Mouse (Mus musculus): Measurements from ENCODE around the gene Rfx2.

Rfx2 gene

GRCm38 (mm10) chr17:56831111-56831816, 451 bp upstream of the Rfx2 start:
- peak; percentile 98 to 100 for DNase-seq

- peak in 1 of 2 experiments; percentile 25 for DNase-seq
Observed at GRCm38 (mm10) chr17:56829795-56830194, 1.0 kb downstream of the Rfx2 start.

DNA sequence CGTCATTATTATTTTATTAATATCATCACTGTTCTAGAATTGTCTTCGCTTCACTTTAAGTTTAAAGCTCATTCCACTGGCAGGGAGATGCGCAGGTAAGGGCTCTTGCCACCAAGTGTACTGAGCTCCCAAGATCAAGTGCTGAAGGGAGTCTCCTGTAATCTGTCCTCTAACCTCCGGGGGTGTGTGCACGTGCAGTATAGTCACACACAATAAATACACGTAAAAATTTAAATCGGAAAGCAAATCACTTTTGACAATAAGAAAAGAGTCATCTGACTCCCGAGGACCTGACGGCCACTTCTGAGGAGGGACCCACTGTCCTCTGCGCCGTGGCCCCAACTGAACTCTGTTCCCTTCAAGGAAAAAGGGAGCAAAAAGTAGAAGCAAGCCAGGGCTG, 1.6 kb downstream of the Rfx2 start:
- no peak for DNase-seq

- DNase-seq, result no peak
Observed at GRCm38 (mm10) chr17:56826718-56827117, 4.1 kb downstream of the Rfx2 start.

DNA sequence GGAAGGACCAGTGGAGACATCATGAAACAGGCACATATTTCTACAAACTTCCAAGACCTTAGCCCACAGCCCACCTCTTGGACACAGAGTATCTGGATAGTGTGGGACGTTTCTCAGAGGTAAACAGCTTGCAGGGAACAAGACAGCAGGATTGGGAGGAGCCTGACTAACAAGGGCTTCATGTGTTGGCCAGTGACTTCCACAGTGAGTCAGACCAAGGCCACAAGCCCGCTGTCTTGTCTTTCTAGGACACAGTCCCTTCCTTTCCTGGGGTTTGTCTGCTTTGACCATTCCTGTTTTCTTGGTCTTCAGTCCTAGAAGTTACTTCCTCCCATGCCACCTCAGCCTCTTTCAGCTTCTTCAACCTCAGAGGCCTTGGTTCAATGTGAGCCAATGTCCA, 7.5 kb downstream of the Rfx2 start:
- no peak for DNase-seq

GRCm38 (mm10) chr17:56822380-56822779, 8.4 kb downstream of the Rfx2 start:
- DNase-seq, result no peak

- no peak for DNase-seq
Observed at GRCm38 (mm10) chr17:56819694-56820111, 11.1 kb downstream of the Rfx2 start.

DNA sequence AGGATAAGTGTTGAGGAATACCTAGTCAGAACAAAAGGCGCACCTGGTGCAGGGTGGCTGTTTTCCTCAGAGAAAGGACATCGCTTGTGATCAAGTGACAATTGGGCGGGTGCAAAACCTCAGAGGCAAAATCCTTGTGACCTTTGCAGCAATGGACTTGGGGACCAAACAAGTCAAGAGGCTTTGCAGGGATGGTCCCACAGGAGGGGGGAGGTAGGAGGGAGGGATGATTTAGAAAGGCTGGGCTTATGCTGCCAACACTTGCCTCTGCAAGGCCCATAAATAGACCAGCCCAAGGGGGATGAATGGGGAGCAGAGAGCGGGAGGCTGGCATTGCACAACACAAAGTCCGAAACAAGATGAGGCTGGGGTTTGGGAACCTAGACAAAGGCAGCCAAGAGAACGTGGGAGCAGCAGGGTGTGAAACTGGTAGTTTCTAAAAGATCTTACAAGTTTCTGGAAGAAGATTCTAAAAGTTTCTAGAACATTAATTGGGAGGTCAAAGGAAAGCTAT, 11.7 kb downstream of the Rfx2 start:
- DNase-seq, result no peak

DNA sequence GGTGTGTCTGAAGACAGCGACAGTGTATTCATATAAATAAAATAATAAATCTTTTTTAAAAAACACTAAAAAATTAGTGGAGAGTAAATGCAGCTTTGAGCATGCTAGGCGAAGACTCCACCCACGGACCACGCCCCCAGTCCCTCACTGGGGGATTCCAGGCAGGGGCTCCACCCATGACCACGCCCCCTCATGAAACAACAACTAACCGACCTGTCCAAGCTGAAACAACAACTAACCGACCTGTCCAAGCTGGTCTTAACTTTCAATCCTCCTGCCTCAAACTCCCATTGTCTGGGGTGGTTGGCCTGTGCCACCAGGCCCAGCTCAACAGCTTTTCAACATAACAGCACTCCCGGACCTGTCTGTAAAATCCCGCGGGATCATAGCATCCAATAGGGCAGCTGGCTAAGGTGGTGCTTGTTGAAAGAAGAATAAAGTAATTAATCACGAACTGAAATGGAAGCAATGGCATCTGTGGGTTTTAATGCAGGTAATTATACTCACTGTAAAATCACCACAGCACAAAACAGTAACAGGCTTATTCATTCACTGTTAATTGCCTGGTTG, 12.7 kb downstream of the Rfx2 start:
- DNase-seq, result no peak

GRCm38 (mm10) chr17:56815057-56815345, 15.8 kb downstream of the Rfx2 start:
- DNase-seq, result no peak

- peak; percentile 22 to 56 for DNase-seq
Observed at GRCm38 (mm10) chr17:56814316-56815056, 16.3 kb downstream of the Rfx2 start.

- peak; percentile 60 to 79 for DNase-seq
Observed at GRCm38 (mm10) chr17:56810245-56810644, 20.6 kb downstream of the Rfx2 start.

- peak; percentile 83 to 87 for DNase-seq
Observed at GRCm38 (mm10) chr17:56808518-56808917, 22.3 kb downstream of the Rfx2 start.

GRCm38 (mm10) chr17:56805784-56806183, 25.0 kb downstream of the Rfx2 start:
- DNase-seq, result no peak

DNA sequence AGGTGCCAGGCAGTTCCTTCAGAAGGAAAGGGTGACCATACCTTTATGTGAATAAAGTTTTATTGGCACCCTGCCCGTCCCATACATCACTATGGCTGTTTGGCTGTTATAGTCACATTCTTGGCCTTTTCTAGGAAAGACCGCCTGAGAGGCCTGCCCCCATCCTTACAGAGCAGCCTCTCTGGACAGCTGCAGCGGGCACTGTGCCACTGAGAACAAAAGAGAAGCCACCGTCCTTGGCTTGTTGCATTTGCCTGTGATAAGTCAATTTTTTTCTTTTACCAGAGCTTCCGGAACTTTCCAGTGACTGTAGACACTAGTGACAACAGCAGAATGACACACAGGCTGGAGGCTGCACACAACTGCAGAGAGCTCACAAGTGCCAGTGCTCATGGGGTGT, 25.9 kb downstream of the Rfx2 start:
- no peak for DNase-seq

- DNase-seq, result no peak
Observed at GRCm38 (mm10) chr17:56802065-56802464, 28.7 kb downstream of the Rfx2 start.

GRCm38 (mm10) chr17:56799276-56799675, 31.5 kb downstream of the Rfx2 start:
- DNase-seq, result no peak

DNA sequence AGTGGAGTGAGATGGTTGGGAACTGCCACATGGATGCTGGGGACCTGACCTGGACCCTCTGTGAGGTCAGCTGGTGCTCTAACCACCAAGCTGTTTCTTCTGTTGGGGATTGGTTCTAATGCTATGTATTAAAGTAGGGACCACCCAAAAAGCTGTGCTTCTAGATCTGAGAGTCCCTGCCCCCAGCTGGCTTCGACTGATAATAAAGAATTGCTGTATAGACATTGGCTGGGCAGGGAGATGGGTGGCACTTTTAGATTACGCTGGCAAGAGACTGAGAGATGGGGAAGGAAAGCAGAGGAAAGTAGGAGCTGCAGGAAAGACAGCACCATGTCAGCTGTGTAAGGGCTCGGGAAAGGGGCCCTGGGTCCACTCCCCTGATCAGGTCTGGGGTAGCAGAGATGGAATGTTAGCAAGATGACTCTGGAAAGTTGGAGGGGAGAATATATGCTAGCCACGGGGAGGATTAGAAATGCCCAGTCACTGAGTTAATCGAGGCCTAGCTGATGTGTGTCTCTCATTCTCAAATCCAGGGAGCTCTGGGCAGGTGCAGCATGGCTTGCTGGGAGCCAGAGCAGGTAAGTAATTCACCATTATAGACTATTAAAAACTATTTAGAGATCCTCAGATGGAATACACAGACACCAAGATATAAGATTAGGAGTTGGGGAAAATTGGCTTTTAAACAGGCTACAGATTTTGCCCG, 37.0 kb downstream of the Rfx2 start:
- no peak for DNase-seq

DNA sequence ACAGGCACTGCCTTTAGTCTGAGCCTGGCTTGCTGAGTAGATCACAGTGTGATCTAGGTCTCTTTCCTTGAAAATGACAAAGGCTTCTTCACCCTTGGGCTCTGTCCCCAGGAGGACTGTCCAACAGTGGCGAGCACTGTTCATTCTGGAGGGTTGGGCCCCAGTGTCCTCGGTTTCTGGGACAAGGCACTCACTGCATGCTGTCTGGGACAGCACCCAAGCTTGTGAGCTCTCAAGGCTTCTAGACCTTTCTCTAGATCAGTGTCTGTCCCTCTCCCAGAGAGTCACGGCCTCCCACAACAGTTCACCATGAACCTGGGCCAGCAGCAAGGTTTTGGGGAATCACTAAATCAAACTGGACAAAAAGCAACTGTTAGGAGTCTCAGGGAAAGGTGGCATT, 38.2 kb downstream of the Rfx2 start:
- DNase-seq, result no peak

- no peak for DNase-seq
Observed at GRCm38 (mm10) chr17:56789286-56789685, 41.5 kb downstream of the Rfx2 start.

- no peak for DNase-seq
Observed at GRCm38 (mm10) chr17:56788886-56789285, 41.9 kb downstream of the Rfx2 start.

DNA sequence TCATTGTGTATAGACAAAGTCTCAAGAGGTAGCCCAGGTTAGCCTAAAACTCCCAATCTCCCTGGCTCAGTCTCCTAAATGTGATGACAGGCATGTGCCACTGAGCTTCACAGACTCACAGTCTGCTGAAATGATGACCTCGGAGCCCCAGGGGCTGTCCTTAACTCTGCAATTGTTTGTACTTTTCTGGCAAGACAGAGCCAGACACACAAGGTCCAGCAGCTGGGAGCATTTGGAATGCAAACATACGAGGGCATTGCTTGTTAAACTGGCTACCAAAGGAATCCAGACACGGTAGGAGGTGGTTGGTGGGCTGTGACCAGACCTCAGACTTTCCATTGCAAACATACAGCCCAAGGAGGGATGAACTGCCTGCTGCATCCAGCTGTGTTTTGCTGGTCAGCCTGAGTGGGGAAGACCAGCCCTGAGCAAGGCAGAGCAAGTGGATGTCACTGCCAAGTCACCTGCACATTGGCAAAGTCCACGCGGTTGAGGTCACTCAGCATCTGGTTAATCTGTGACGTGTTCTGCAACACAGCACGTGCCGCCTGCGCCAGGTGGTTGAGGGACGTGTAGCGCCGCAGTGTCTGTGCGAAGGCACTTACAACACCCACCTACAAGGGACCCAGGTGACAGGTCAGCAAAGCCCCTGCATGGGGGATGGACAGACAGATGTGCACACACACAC, 50.4 kb downstream of the Rfx2 start:
- no peak for DNase-seq

Measured in cerebellum, postnatal 25 days (tissue).